Comparison of ENCODE assay signal across 9 mouse cellular contexts in genomic region chr10:44474256-44474655, GRCm38 (mm10). TPM values are rescaled to one million over a fixed set of nuclear protein-coding genes. Genes with fewer than 3 reads are reported as not detected.
A peak's percentile ranks its signal among the peaks of the same experiment; 100 is the strongest.
DNase-seq lines count a peak whose midpoint lies in the region; ATAC-seq and TF ChIP-seq lines count a peak whose summit lies in the region.
"Had no signal": no experiment of that assay in that cellular context is flagged by ENCODE, and none has a peak within 500 bp of the region (broad histone marks: within the 10 kb centered on the region; RNA-seq: fewer than 3 reads in every experiment).

No protein-coding gene starts in this region.

- WGBS in limb, embryonic 13.5 days: 27% methylated on average over 10 of the region's 10 CpGs
- WGBS in limb, embryonic 10.5 days: 76% methylated on average over 10 of the region's 10 CpGs
- WGBS in embryonic facial prominence, embryonic 13.5 days: 30% methylated on average over 10 of the region's 10 CpGs

- H3K4me2 ChIP-seq in limb, embryonic 13.5 days (replicated peaks): no peak overlapping the region
- H3K4me2 ChIP-seq in embryonic facial prominence, embryonic 13.5 days: no peak overlapping the region
- H3K4me2 ChIP-seq: liver, embryonic 13.5 days had no signal

- no peaks in the 10 kb centered on the region for H3K36me3 ChIP-seq in limb, embryonic 13.5 days
- H3K36me3 ChIP-seq in limb, embryonic 10.5 days: no peaks in the 10 kb centered on the region
- no peaks in the 10 kb centered on the region for H3K36me3 ChIP-seq in embryonic facial prominence, embryonic 13.5 days
- H3K36me3 ChIP-seq: liver, embryonic 13.5 days had no signal

- peak; percentile 84 for ATAC-seq in limb, embryonic 13.5 days (ENCODE audit: low FRiP score, low read depth)
- peak; percentile 72; the same call in 1 of the 2 replicates for ATAC-seq in embryonic facial prominence, embryonic 13.5 days (ENCODE audit: insufficient number of reproducible peaks, insufficient read depth, low FRiP score, low TSS enrichment, low read depth)
- peak; percentile 71 for ATAC-seq in megakaryocyte progenitor cell, adult 5-6 weeks (replicated peaks; ENCODE audit: poor library complexity)

- peaks cover 16% of the 10 kb centered on the region for H3K4me1 ChIP-seq in limb, embryonic 13.5 days
- H3K4me1 ChIP-seq in limb, embryonic 10.5 days: peaks cover 25% of the 10 kb centered on the region
- H3K4me1 ChIP-seq in embryonic facial prominence, embryonic 13.5 days: 0 out of 2 replicates have a peak, but pooled peaks cover 6% of the 10 kb centered on the region
- H3K4me1 ChIP-seq: liver, embryonic 13.5 days had no signal

- peaks cover 11% of the 10 kb centered on the region for H3K27me3 ChIP-seq in limb, embryonic 13.5 days
- peaks cover 3% of the 10 kb centered on the region; the same call in 1 of the 2 replicates for H3K27me3 ChIP-seq in limb, embryonic 10.5 days (ENCODE audit: low read depth, poor library complexity, severe bottlenecking)
- peaks cover 18% of the 10 kb centered on the region for H3K27me3 ChIP-seq in embryonic facial prominence, embryonic 13.5 days

- no peak for DNase-seq in limb, embryonic 10.5 days (ENCODE audit: low spot score)
- peak; percentile 57 for DNase-seq in kidney, adult 11 months
- no peak for DNase-seq in ovary, postnatal 36 days (ENCODE audit: low spot score)
- DNase-seq in layer of hippocampus, adult 2 months (ENCODE audit: low spot score in 2 of 2): no peak
- DNase-seq in gastrocnemius, adult 8-10 months (ENCODE audit: low spot score in 2 of 2): no peak
- DNase-seq: liver, embryonic 13.5 days had no signal

- H3K4me3 ChIP-seq in limb, embryonic 13.5 days: no peak overlapping the region
- H3K4me3 ChIP-seq in limb, embryonic 10.5 days: no peak overlapping the region
- no peak overlapping the region for H3K4me3 ChIP-seq in embryonic facial prominence, embryonic 13.5 days
- no peak overlapping the region for H3K4me3 ChIP-seq in layer of hippocampus, adult 2 months
- H3K4me3 ChIP-seq: liver, embryonic 13.5 days had no signal

- H3K9ac ChIP-seq in limb, embryonic 13.5 days: no peak overlapping the region
- H3K9ac ChIP-seq in embryonic facial prominence, embryonic 13.5 days: no peak overlapping the region
- H3K9ac ChIP-seq: liver, embryonic 13.5 days had no signal

- H3K27ac ChIP-seq in limb, embryonic 13.5 days: no peak overlapping the region
- H3K27ac ChIP-seq in limb, embryonic 10.5 days: no peak overlapping the region
- H3K27ac ChIP-seq in embryonic facial prominence, embryonic 13.5 days: no peak overlapping the region
- H3K27ac ChIP-seq in layer of hippocampus, adult 2 months: no peak overlapping the region
- H3K27ac ChIP-seq: liver, embryonic 13.5 days had no signal

- TF ChIP-seq CTCF in layer of hippocampus, adult 2 months (conservative IDR thresholded peaks at IDR 0.05): no peak

- no peaks in the 10 kb centered on the region for H3K9me3 ChIP-seq in limb, embryonic 13.5 days
- H3K9me3 ChIP-seq in limb, embryonic 10.5 days (replicated peaks): no peaks in the 10 kb centered on the region
- H3K9me3 ChIP-seq in embryonic facial prominence, embryonic 13.5 days: no peaks in the 10 kb centered on the region
- H3K9me3 ChIP-seq: liver, embryonic 13.5 days had no signal

RNA-seq across cellular contexts. Expression of gene Prdm1, which starts 54.0 kb away (rescaled TPM):
- 3.2 and 4.3 TPM in 2 replicates for polyA plus RNA-seq in limb, embryonic 13.5 days (2015; fragmentation: Nextera tagmentation; extraction: Ambion mirVana)
- 3.6 and 5.5 TPM in 2 replicates for polyA plus RNA-seq in limb, embryonic 10.5 days (2016; fragmentation: Nextera tagmentation; extraction: Ambion mirVana)
- polyA plus RNA-seq in embryonic facial prominence, embryonic 13.5 days (2015; fragmentation: Nextera tagmentation; extraction: Ambion mirVana): 6.7 and 7.0 TPM in 2 replicates
- 0.17 and 0.25 TPM in 2 replicates for total RNA-seq in megakaryocyte progenitor cell, adult 5-6 weeks (2015)
- total RNA-seq in megakaryocyte progenitor cell, adult 5-6 weeks (2017): 0.08 and 0.14 TPM in 2 replicates
- total RNA-seq in layer of hippocampus, adult 2 months (2021): under 1 TPM; 0.34 to 0.72 TPM
- total RNA-seq in gastrocnemius, adult 8-10 months (2022): under 1 TPM; 0.31 to 0.73 (median 0.40) TPM
